Mouse (Mus musculus): ENCODE measurements at regions not wholly inside any gene's neighbourhood (a gene's known extent, or its start where the extent isn't known, plus 50 kb on each side); places are given as distances from the start of the nearest gene placed in this dataset.

GRCm38 (mm10) chr10:39316533-39316932 is 52.1 kb upstream of the Fyn start:
- no peak for ATAC-seq (ENCODE audit: low read depth)
- Histone ChIP-seq H3K27me3 (ENCODE audit: control insufficient read depth, insufficient read depth, low read length) (no peaks in the 10 kb centered on the region), H3K4me2 (ENCODE audit: low read depth, low read length) (no peak overlapping the region), H3K9me3 (ENCODE audit: control insufficient read depth, low read length) (no peaks in the 10 kb centered on the region), H3K36me3 (ENCODE audit: control insufficient read depth, insufficient read depth, low read length) (no peaks in the 10 kb centered on the region), H3K27ac (ENCODE audit: low read depth, low read length) (no peak overlapping the region), H3K4me3 (ENCODE audit: low read depth, low read length) (no peak overlapping the region), H3K9ac (replicated peaks; ENCODE audit: low read depth, low read length) (no peak overlapping the region), H3K4me1 (ENCODE audit: control insufficient read depth, insufficient read depth, low read length) (peaks cover 5% of the 10 kb centered on the region; the same call in 1 of the 2 replicates)
- WGBS: 75% methylated on average over 4 of the region's 4 CpGs

GRCm38 (mm10) chr10:39315434-39316174 is 53.1 kb upstream of the Fyn start:
- 81% methylated on average over 6 of the region's 6 CpGs for WGBS
- no peak overlapping the region for H3K4me3 ChIP-seq (ENCODE audit: low read depth, low read length)
- H3K27ac ChIP-seq (ENCODE audit: low read depth, low read length): no peak overlapping the region
- H3K4me2 ChIP-seq (ENCODE audit: low read depth, low read length): no peak overlapping the region
- no peaks in the 10 kb centered on the region for H3K27me3 ChIP-seq (ENCODE audit: control insufficient read depth, insufficient read depth, low read length)
- H3K4me1 ChIP-seq (ENCODE audit: control insufficient read depth, insufficient read depth, low read length): no peaks in the 10 kb centered on the region
- H3K9ac ChIP-seq (replicated peaks; ENCODE audit: low read depth, low read length): no peak overlapping the region
- no peaks in the 10 kb centered on the region for H3K36me3 ChIP-seq (ENCODE audit: control insufficient read depth, insufficient read depth, low read length)
- H3K9me3 ChIP-seq (ENCODE audit: control insufficient read depth, low read length): no peaks in the 10 kb centered on the region
- no peak for ATAC-seq (ENCODE audit: low read depth)

DNA sequence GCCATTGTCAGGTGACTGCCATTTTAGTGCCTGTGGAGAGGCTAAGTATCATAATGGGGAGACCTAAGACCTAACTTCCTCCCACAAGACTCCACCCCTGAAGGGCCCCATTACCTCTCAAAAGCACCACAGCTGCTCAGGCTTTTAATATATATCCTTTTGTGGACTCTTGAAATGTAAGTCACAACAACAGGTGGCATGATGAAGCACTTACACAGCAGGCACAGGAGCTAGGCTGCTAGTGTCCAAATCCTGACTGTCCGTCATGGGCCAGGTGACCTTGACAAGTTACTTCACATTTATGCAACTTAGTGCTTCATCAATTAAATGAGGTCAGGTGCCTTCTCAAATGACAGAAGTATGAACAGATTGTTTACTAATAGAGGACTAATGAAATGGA is 57.2 kb upstream of the Fyn start:
- no peak overlapping the region for H3K4me2 ChIP-seq (ENCODE audit: low read depth, low read length)
- no peak for ATAC-seq (ENCODE audit: low read depth)
- no peaks in the 10 kb centered on the region for H3K4me1 ChIP-seq (ENCODE audit: control insufficient read depth, insufficient read depth, low read length)
- 97% methylated on average over 1 of the region's 1 CpGs for WGBS
- H3K27ac ChIP-seq (ENCODE audit: low read depth, low read length): no peak overlapping the region
- H3K27me3 ChIP-seq (ENCODE audit: control insufficient read depth, insufficient read depth, low read length): no peaks in the 10 kb centered on the region
- H3K4me3 ChIP-seq (ENCODE audit: low read depth, low read length): no peak overlapping the region
- no peaks in the 10 kb centered on the region for H3K9me3 ChIP-seq (ENCODE audit: control insufficient read depth, low read length)
- H3K36me3 ChIP-seq (ENCODE audit: control insufficient read depth, insufficient read depth, low read length): no peaks in the 10 kb centered on the region
- no peak overlapping the region for H3K9ac ChIP-seq (replicated peaks; ENCODE audit: low read depth, low read length)

GRCm38 (mm10) chr10:39308535-39308934 is 60.1 kb upstream of the Fyn start:
- no peaks in the 10 kb centered on the region for H3K9me3 ChIP-seq (ENCODE audit: control insufficient read depth, low read length)
- no peaks in the 10 kb centered on the region for H3K27me3 ChIP-seq (ENCODE audit: control insufficient read depth, insufficient read depth, low read length)
- no peak overlapping the region for H3K4me3 ChIP-seq (ENCODE audit: low read depth, low read length)
- WGBS: 79% methylated on average over 1 of the region's 1 CpGs
- ATAC-seq (ENCODE audit: low read depth): no peak
- no peaks in the 10 kb centered on the region for H3K36me3 ChIP-seq (ENCODE audit: control insufficient read depth, insufficient read depth, low read length)
- H3K4me2 ChIP-seq (ENCODE audit: low read depth, low read length): no peak overlapping the region
- no peak overlapping the region for H3K27ac ChIP-seq (ENCODE audit: low read depth, low read length)
- no peaks in the 10 kb centered on the region for H3K4me1 ChIP-seq (ENCODE audit: control insufficient read depth, insufficient read depth, low read length)
- H3K9ac ChIP-seq (replicated peaks; ENCODE audit: low read depth, low read length): no peak overlapping the region

- Histone ChIP-seq H3K36me3 (ENCODE audit: control insufficient read depth, insufficient read depth, low read length) (no peaks in the 10 kb centered on the region), H3K4me1 (ENCODE audit: control insufficient read depth, insufficient read depth, low read length) (peaks cover 13% of the 10 kb centered on the region; the same call in 1 of the 2 replicates), H3K27me3 (ENCODE audit: control insufficient read depth, insufficient read depth, low read length) (no peaks in the 10 kb centered on the region), H3K9ac (replicated peaks; ENCODE audit: low read depth, low read length) (no peak overlapping the region), H3K4me3 (ENCODE audit: low read depth, low read length) (no peak overlapping the region), H3K4me2 (ENCODE audit: low read depth, low read length) (no peak overlapping the region), H3K9me3 (ENCODE audit: control insufficient read depth, low read length) (no peaks in the 10 kb centered on the region), H3K27ac (ENCODE audit: low read depth, low read length) (no peak overlapping the region)
- 77% methylated on average over 11 of the region's 11 CpGs for WGBS
- ATAC-seq (ENCODE audit: low read depth): no peak
These were observed 75.8 kb upstream of the Fyn start for GRCm38 (mm10) chr10:39292703-39293496.

GRCm38 (mm10) chr10:39291747-39292198 is 76.9 kb upstream of the Fyn start:
- no peaks in the 10 kb centered on the region for H3K9me3 ChIP-seq (ENCODE audit: control insufficient read depth, low read length)
- H3K27ac ChIP-seq (ENCODE audit: low read depth, low read length): peak overlapping the region; percentile 24; the same call in 1 of the 2 replicates
- peaks cover 13% of the 10 kb centered on the region; the same call in 1 of the 2 replicates for H3K4me1 ChIP-seq (ENCODE audit: control insufficient read depth, insufficient read depth, low read length)
- H3K27me3 ChIP-seq (ENCODE audit: control insufficient read depth, insufficient read depth, low read length): no peaks in the 10 kb centered on the region
- H3K9ac ChIP-seq (replicated peaks; ENCODE audit: low read depth, low read length): no peak overlapping the region
- H3K4me2 ChIP-seq (ENCODE audit: low read depth, low read length): no peak overlapping the region
- WGBS: 60% methylated on average over 9 of the region's 9 CpGs
- ATAC-seq (ENCODE audit: low read depth): peak; percentile 78
- H3K36me3 ChIP-seq (ENCODE audit: control insufficient read depth, insufficient read depth, low read length): no peaks in the 10 kb centered on the region
- H3K4me3 ChIP-seq (ENCODE audit: low read depth, low read length): no peak overlapping the region

DNA sequence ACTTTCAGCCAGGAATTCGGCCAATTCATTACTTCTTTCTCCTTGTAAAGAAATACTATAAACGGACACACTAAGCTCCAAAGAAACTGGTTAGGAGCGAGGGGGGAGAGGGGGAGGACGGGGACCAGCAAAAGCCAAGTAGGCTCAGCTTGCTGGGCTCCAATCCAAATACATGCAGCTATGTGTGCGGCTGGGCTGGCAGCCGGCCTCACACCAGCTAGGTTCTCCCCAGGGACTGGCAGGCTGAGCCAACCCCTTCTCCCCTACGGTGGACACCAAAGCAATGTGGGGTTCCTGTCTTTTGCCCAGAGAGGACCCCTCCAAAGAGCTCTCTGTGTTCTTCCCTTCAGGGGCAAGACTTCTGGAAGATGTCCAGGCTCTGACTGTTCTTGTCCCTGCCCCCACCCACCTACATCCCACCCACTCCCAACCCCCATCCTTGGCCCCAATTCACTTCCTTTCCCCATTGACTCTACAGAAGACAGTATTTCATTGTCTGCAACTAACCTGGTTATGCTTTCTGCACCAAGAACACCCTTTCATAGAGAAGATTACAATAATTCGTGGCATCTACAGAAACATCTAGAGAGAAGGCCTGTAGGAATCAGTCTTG is 77.4 kb upstream of the Fyn start:
- H3K36me3 ChIP-seq (ENCODE audit: control insufficient read depth, insufficient read depth, low read length): no peaks in the 10 kb centered on the region
- no peaks in the 10 kb centered on the region for H3K9me3 ChIP-seq (ENCODE audit: control insufficient read depth, low read length)
- peaks cover 13% of the 10 kb centered on the region; the same call in 1 of the 2 replicates for H3K4me1 ChIP-seq (ENCODE audit: control insufficient read depth, insufficient read depth, low read length)
- peak overlapping the region; percentile 24; the same call in 1 of the 2 replicates for H3K27ac ChIP-seq (ENCODE audit: low read depth, low read length)
- H3K4me2 ChIP-seq (ENCODE audit: low read depth, low read length): no peak overlapping the region
- H3K4me3 ChIP-seq (ENCODE audit: low read depth, low read length): no peak overlapping the region
- H3K9ac ChIP-seq (replicated peaks; ENCODE audit: low read depth, low read length): no peak overlapping the region
- no peaks in the 10 kb centered on the region for H3K27me3 ChIP-seq (ENCODE audit: control insufficient read depth, insufficient read depth, low read length)
- 41% methylated on average over 8 of the region's 8 CpGs for WGBS
- peak; percentile 93 for ATAC-seq (ENCODE audit: low read depth)

- Histone ChIP-seq H3K4me2 (ENCODE audit: low read depth, low read length) (no peak overlapping the region), H3K27me3 (ENCODE audit: control insufficient read depth, insufficient read depth, low read length) (no peaks in the 10 kb centered on the region), H3K9ac (replicated peaks; ENCODE audit: low read depth, low read length) (no peak overlapping the region), H3K4me1 (ENCODE audit: control insufficient read depth, insufficient read depth, low read length) (peaks cover 13% of the 10 kb centered on the region; the same call in 1 of the 2 replicates), H3K4me3 (ENCODE audit: low read depth, low read length) (no peak overlapping the region), H3K36me3 (ENCODE audit: control insufficient read depth, insufficient read depth, low read length) (no peaks in the 10 kb centered on the region), H3K27ac (ENCODE audit: low read depth, low read length) (no peak overlapping the region), H3K9me3 (ENCODE audit: control insufficient read depth, low read length) (no peaks in the 10 kb centered on the region)
- peak; percentile 16; the same call in 1 of the 2 replicates for ATAC-seq (ENCODE audit: low read depth)
- 21% methylated on average over 1 of the region's 1 CpGs for WGBS
These were observed 78.4 kb upstream of the Fyn start for GRCm38 (mm10) chr10:39290245-39290644.
